Mouse (Mus musculus) embryonic fibroblast, embryonic 13.5 days (primary cell): ENCODE measurements around the gene Lrrc4c.

Source experiments
- CTCF ChIP-seq: IDR thresholded peaks from 2 replicates; pipeline ENCODE4 v1.5.1; 2011; ENCODE audit warnings: mild to moderate bottlenecking, control low read depth, low read length, moderate library complexity, borderline replicate concordance; ENCODE audit not compliant: insufficient read depth
- POLR2A ChIP-seq: IDR thresholded peaks from 2 replicates; pipeline ENCODE4 v1.6.1; 2011; ENCODE audit warnings: low read depth, mild to moderate bottlenecking, control low read depth, low read length, moderate library complexity

DNA sequence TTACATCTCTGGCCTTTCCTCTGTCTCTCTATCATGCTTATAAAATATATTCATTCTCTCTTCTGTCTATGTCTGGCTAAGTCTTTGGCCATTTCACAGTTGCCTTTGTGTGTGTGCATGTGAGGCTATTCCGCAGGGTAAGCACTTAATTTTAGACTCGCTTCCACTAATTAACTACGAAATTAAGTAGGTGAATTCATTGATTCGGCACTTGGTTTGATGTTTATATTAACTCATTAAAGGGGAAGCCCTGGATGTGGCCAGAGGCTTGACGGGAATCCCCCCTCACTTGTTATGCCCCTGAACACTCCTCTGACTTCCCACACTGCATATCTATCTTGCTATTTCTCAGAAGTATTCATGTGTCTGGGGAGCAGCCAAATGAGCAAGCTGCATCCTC, 1169.6 kb downstream of the Lrrc4c start:
- TF ChIP-seq CTCF (no peak), POLR2A (no peak)
